Mouse (Mus musculus) heart, embryonic 12.5 days (tissue): ENCODE data around the gene Gfra1. TPM values are rescaled to one million over a fixed set of nuclear protein-coding genes. Genes with fewer than 3 reads are reported as not detected.

ENCODE experiments used
- ATAC-seq: fragments of 200-750 bp; cut with Nextera tagmentation; 2 replicates; pipeline ENCODE4 v1.8.0; 2017; ENCODE audit warnings: moderate TSS enrichment, moderate library complexity; ENCODE audit not compliant: insufficient number of reproducible peaks, low FRiP score
- H3K27ac ChIP-seq: fragments of 300-500 bp; sonication (generic); 2 replicates; pipeline ENCODE4 v1.5.1; 2016; ENCODE audit warnings: mild to moderate bottlenecking, moderate library complexity; ENCODE audit not compliant: poor library complexity, severe bottlenecking
- H3K27me3 ChIP-seq: fragments of 300-500 bp; sonication (generic); replicated peaks from 2 replicates; pipeline ENCODE4 v1.6.1; 2016; ENCODE audit warnings: mild to moderate bottlenecking, moderate library complexity
- H3K36me3 ChIP-seq: fragments of 300-500 bp; sonication (generic); 2 replicates; pipeline ENCODE4 v1.6.1; 2016; ENCODE audit warnings: mild to moderate bottlenecking, moderate library complexity
- H3K4me1 ChIP-seq: fragments of 300-500 bp; sonication (generic); replicated peaks from 2 replicates; pipeline ENCODE4 v1.6.1; 2016; ENCODE audit warnings: mild to moderate bottlenecking
- H3K4me2 ChIP-seq: fragments of 300-500 bp; sonication (generic); 2 replicates; pipeline ENCODE4 v1.6.1; 2016; ENCODE audit warnings: mild to moderate bottlenecking, moderate library complexity
- H3K4me3 ChIP-seq: fragments of 300-500 bp; sonication (generic); 2 replicates; pipeline ENCODE4 v1.5.1; 2016; ENCODE audit warnings: mild to moderate bottlenecking
- H3K9ac ChIP-seq: fragments of 300-500 bp; sonication (generic); 2 replicates; pipeline ENCODE4 v1.6.1; 2016; ENCODE audit warnings: mild to moderate bottlenecking, moderate library complexity
- H3K9me3 ChIP-seq: fragments of 300-500 bp; sonication (generic); replicated peaks from 2 replicates; pipeline ENCODE4 v1.6.1; 2016; ENCODE audit warnings: mild to moderate bottlenecking, moderate library complexity
- WGBS: fragments of 180-500 bp; shearing (Covaris S2); methylation state at CpG from one replicate; pipeline ENCODE4 v1.1.7; 2016; 5-methylcytosine and 5-hydroxymethylcytosine counted together
- polyA plus RNA-seq: library from polyadenylated mRNA; unstranded; fragments of >200 nt; fragmentation: Nextera tagmentation; extraction: Ambion mirVana; gene quantifications from 2 replicates; pipeline ENCODE4 v1.2.1, GENCODE M21; 2016

The Gfra1 gene
- polyA plus RNA-seq, 1 experiment from 2014 or later, result 6.1 TPM

GRCm38 (mm10) chr19:58206496-58207044, 249.1 kb downstream of the Gfra1 start:
- Histone ChIP-seq H3K36me3 (no peaks in the 10 kb centered on the region), H3K4me1 (no peaks in the 10 kb centered on the region), H3K27me3 (peaks cover 14% of the 10 kb centered on the region; the same call in 1 of the 2 replicates), H3K9me3 (no peaks in the 10 kb centered on the region), H3K27ac (no peak overlapping the region), H3K4me2 (no peak overlapping the region), H3K9ac (no peak overlapping the region), H3K4me3 (no peak overlapping the region)
- 67% methylated on average over 10 of the region's 10 CpGs for WGBS
- ATAC-seq, result no peak

- Histone ChIP-seq H3K36me3 (no peaks in the 10 kb centered on the region), H3K27ac (no peak overlapping the region), H3K9ac (no peak overlapping the region), H3K4me3 (no peak overlapping the region), H3K27me3 (peaks cover 16% of the 10 kb centered on the region; the same call in 1 of the 2 replicates), H3K9me3 (no peaks in the 10 kb centered on the region), H3K4me2 (no peak overlapping the region), H3K4me1 (no peaks in the 10 kb centered on the region)
- WGBS, result 84% methylated on average over 7 of the region's 7 CpGs
- no peak for ATAC-seq
These were observed 250.2 kb downstream of the Gfra1 start for GRCm38 (mm10) chr19:58205470-58205869.

- H3K9ac ChIP-seq, result no peak overlapping the region
- H3K4me1 ChIP-seq, result no peaks in the 10 kb centered on the region
- no peaks in the 10 kb centered on the region for H3K36me3 ChIP-seq
- H3K27ac ChIP-seq, result no peak overlapping the region
- H3K27me3 ChIP-seq, result peaks cover 21% of the 10 kb centered on the region; the same call in 1 of the 2 replicates
- H3K9me3 ChIP-seq, result no peaks in the 10 kb centered on the region
- H3K4me3 ChIP-seq, result no peak overlapping the region
- 72% methylated on average over 5 of the region's 5 CpGs for WGBS
- no peak for ATAC-seq
- H3K4me2 ChIP-seq, result no peak overlapping the region
These were observed 253.1 kb downstream of the Gfra1 start for GRCm38 (mm10) chr19:58202627-58203026.

- Histone ChIP-seq H3K9me3 (no peaks in the 10 kb centered on the region), H3K27ac (no peak overlapping the region), H3K9ac (no peak overlapping the region), H3K4me2 (no peak overlapping the region), H3K27me3 (peaks cover 21% of the 10 kb centered on the region), H3K36me3 (no peaks in the 10 kb centered on the region), H3K4me3 (no peak overlapping the region), H3K4me1 (peaks cover 5% of the 10 kb centered on the region; the same call in 1 of the 2 replicates)
- no peak for ATAC-seq
- WGBS, result 75% methylated on average over 5 of the region's 5 CpGs
These were observed 256.0 kb downstream of the Gfra1 start for GRCm38 (mm10) chr19:58199679-58200078.

GRCm38 (mm10) chr19:58193733-58194456, 261.8 kb downstream of the Gfra1 start:
- WGBS, result 32% methylated on average over 7 of the region's 7 CpGs
- ATAC-seq, result no peak

GRCm38 (mm10) chr19:58190947-58191346, 264.8 kb downstream of the Gfra1 start:
- 67% methylated on average over 2 of the region's 2 CpGs for WGBS
- no peak overlapping the region for H3K27ac ChIP-seq
- no peak overlapping the region for H3K4me2 ChIP-seq
- ATAC-seq, result no peak
- H3K9me3 ChIP-seq, result no peaks in the 10 kb centered on the region
- no peak overlapping the region for H3K4me3 ChIP-seq
- no peaks in the 10 kb centered on the region for H3K36me3 ChIP-seq
- peaks cover 23% of the 10 kb centered on the region for H3K4me1 ChIP-seq
- no peaks in the 10 kb centered on the region for H3K27me3 ChIP-seq
- H3K9ac ChIP-seq, result no peak overlapping the region

More at GRCm38 (mm10) chr19:58193733-58194456, 261.8 kb downstream of the Gfra1 start:
- Histone ChIP-seq H3K27me3 (peaks cover 12% of the 10 kb centered on the region), H3K4me3 (no peak overlapping the region), H3K4me2 (no peak overlapping the region), H3K9ac (no peak overlapping the region), H3K27ac (no peak overlapping the region), H3K36me3 (no peaks in the 10 kb centered on the region), H3K4me1 (peaks cover 23% of the 10 kb centered on the region), H3K9me3 (no peaks in the 10 kb centered on the region)

GRCm38 (mm10) chr19:58186558-58186957, 269.2 kb downstream of the Gfra1 start:
- no peaks in the 10 kb centered on the region for H3K9me3 ChIP-seq
- H3K27ac ChIP-seq, result no peak overlapping the region
- 41% methylated on average over 4 of the region's 4 CpGs for WGBS
- no peak overlapping the region for H3K4me3 ChIP-seq
- no peaks in the 10 kb centered on the region for H3K36me3 ChIP-seq
- no peaks in the 10 kb centered on the region for H3K4me1 ChIP-seq
- no peak for ATAC-seq
- H3K9ac ChIP-seq, result no peak overlapping the region
- no peak overlapping the region for H3K4me2 ChIP-seq
- H3K27me3 ChIP-seq, result no peaks in the 10 kb centered on the region; the same call in 1 of the 2 replicates

Other genes with a start within 250 kb of the Gfra1 start
- not detected in 2 replicates for gene Ccdc172, start 56.1 kb upstream of the Gfra1 start, polyA plus RNA-seq
- not detected in 2 replicates for gene Pnlip, start 196.6 kb upstream of the Gfra1 start, polyA plus RNA-seq